Mouse (Mus musculus) cerebellum, adult 2 months (tissue): ENCODE results near the gene Ccdc163.

Experiments
- CTCF ChIP-seq: fragments of 200-500 bp; IDR thresholded peaks from 2 replicates; pipeline ENCODE4 v1.5.1; 2011; ENCODE audit warnings: low read depth, mild to moderate bottlenecking, control low read depth, low read length, moderate library complexity, borderline replicate concordance; ENCODE audit not compliant: insufficient read depth
- POLR2A ChIP-seq: fragments of 200-500 bp; IDR thresholded peaks from 2 replicates; pipeline ENCODE4 v1.6.1; 2011; ENCODE audit warnings: low read length, control low read depth, borderline replicate concordance; ENCODE audit not compliant: insufficient read depth

- TF ChIP-seq CTCF (no peak), POLR2A (no peak)
Measured at GRCm38 (mm10) chr4:116666625-116667024, 41.7 kb upstream of the Ccdc163 start.
